Mouse (Mus musculus): Measurements from ENCODE around the gene Rpp25l. TPM values are rescaled to one million over a fixed set of nuclear protein-coding genes. Genes with fewer than 3 reads are reported as not detected.

The Rpp25l gene
- polyA plus RNA-seq, 1 experiment from 2014 or later, result 47.4 TPM

- H3K36me3 ChIP-seq (ENCODE audit: control insufficient read depth, insufficient read depth), result peaks cover 9% of the 10 kb centered on the region
- H3K9me3 ChIP-seq (ENCODE audit: control insufficient read depth), result no peaks in the 10 kb centered on the region
- under 1% methylated on average over 56 of the region's 57 CpGs for WGBS
- peak; percentile 79 for ATAC-seq
- peak within 1 kb of the TSS; percentile 72 for H3K4me3 ChIP-seq (ENCODE audit: low read depth, low read length)
- no peaks in the 10 kb centered on the region for H3K27me3 ChIP-seq (replicated peaks; ENCODE audit: control insufficient read depth, insufficient read depth, low read length)
- TF ChIP-seq CTCF (IDR thresholded peaks at IDR 0.05; ENCODE audit: low read depth), result peak; percentile 92
- peak within 1 kb of the TSS; percentile 82 for H3K9ac ChIP-seq (ENCODE audit: low read depth, low read length)
- 0 out of 2 replicates have a peak, but pooled peaks cover 3% of the 10 kb centered on the region for H3K4me1 ChIP-seq (replicated peaks; ENCODE audit: control insufficient read depth, insufficient read depth, low read length)
- peak within 1 kb of the TSS; percentile 88 for H3K4me2 ChIP-seq (replicated peaks; ENCODE audit: low read depth)
- peak within 1 kb of the TSS; percentile 94 for H3K27ac ChIP-seq (ENCODE audit: low read depth, low read length)
Measured at GRCm38 (mm10) chr4:41755338-41756305, 42.3 kb upstream of the Rpp25l start, which contains the start of gene Sigmar1. Gene Sigmar1 (minus strand): TSS chr4:41756157.

GRCm38 (mm10) chr4:41754797-41755337 lies 41.5 kb upstream of the Rpp25l start, which contains the start of gene Galt:
Gene Galt (plus strand): TSS chr4:41755228.
- Histone ChIP-seq H3K36me3 (ENCODE audit: control insufficient read depth, insufficient read depth) (peaks cover 9% of the 10 kb centered on the region), H3K4me1 (replicated peaks; ENCODE audit: control insufficient read depth, insufficient read depth, low read length) (0 out of 2 replicates have a peak, but pooled peaks cover under 1% of the 10 kb centered on the region), H3K27me3 (replicated peaks; ENCODE audit: control insufficient read depth, insufficient read depth, low read length) (no peaks in the 10 kb centered on the region), H3K27ac (ENCODE audit: low read depth, low read length) (peak within 1 kb of the TSS; percentile 94), H3K4me2 (replicated peaks; ENCODE audit: low read depth) (peak within 1 kb of the TSS; percentile 88), H3K9me3 (ENCODE audit: control insufficient read depth) (no peaks in the 10 kb centered on the region), H3K9ac (ENCODE audit: low read depth, low read length) (peak within 1 kb of the TSS; percentile 82), H3K4me3 (ENCODE audit: low read depth, low read length) (peak within 1 kb of the TSS; percentile 72)
- ATAC-seq, result peak; percentile 66
- no peak for TF ChIP-seq CTCF (IDR thresholded peaks at IDR 0.05; ENCODE audit: low read depth)
- 10% methylated on average over 14 of the region's 14 CpGs for WGBS

- 69% methylated on average over 1 of the region's 1 CpGs for WGBS
Measured at GRCm38 (mm10) chr4:41745021-41745420, 31.7 kb upstream of the Rpp25l start.

GRCm38 (mm10) chr4:41744131-41744530 lies 30.8 kb upstream of the Rpp25l start:
- H3K4me2 ChIP-seq (replicated peaks; ENCODE audit: low read depth), result no peak overlapping the region
- H3K27me3 ChIP-seq (replicated peaks; ENCODE audit: control insufficient read depth, insufficient read depth, low read length), result no peaks in the 10 kb centered on the region
- peaks cover 8% of the 10 kb centered on the region; the same call in 1 of the 2 replicates for H3K4me1 ChIP-seq (replicated peaks; ENCODE audit: control insufficient read depth, insufficient read depth, low read length)
- no peak overlapping the region for H3K9ac ChIP-seq (ENCODE audit: low read depth, low read length)
- no peaks in the 10 kb centered on the region for H3K36me3 ChIP-seq (ENCODE audit: control insufficient read depth, insufficient read depth)
- 63% methylated on average over 2 of the region's 2 CpGs for WGBS
- no peak for ATAC-seq
- H3K9me3 ChIP-seq (ENCODE audit: control insufficient read depth), result 0 out of 2 replicates have a peak, but pooled peaks cover 2% of the 10 kb centered on the region
- TF ChIP-seq CTCF (IDR thresholded peaks at IDR 0.05; ENCODE audit: low read depth), result no peak
- H3K27ac ChIP-seq (ENCODE audit: low read depth, low read length), result no peak overlapping the region
- no peak overlapping the region for H3K4me3 ChIP-seq (ENCODE audit: low read depth, low read length)

More at GRCm38 (mm10) chr4:41745021-41745420, 31.7 kb upstream of the Rpp25l start:
- TF ChIP-seq CTCF (IDR thresholded peaks at IDR 0.05; ENCODE audit: low read depth), result no peak
- no peak overlapping the region for H3K9ac ChIP-seq (ENCODE audit: low read depth, low read length)
- H3K36me3 ChIP-seq (ENCODE audit: control insufficient read depth, insufficient read depth), result no peaks in the 10 kb centered on the region
- H3K4me1 ChIP-seq (replicated peaks; ENCODE audit: control insufficient read depth, insufficient read depth, low read length), result peaks cover 8% of the 10 kb centered on the region; the same call in 1 of the 2 replicates
- no peak overlapping the region for H3K4me2 ChIP-seq (replicated peaks; ENCODE audit: low read depth)
- H3K27ac ChIP-seq (ENCODE audit: low read depth, low read length), result no peak overlapping the region
- H3K9me3 ChIP-seq (ENCODE audit: control insufficient read depth), result 0 out of 2 replicates have a peak, but pooled peaks cover 2% of the 10 kb centered on the region
- H3K4me3 ChIP-seq (ENCODE audit: low read depth, low read length), result no peak overlapping the region
- no peaks in the 10 kb centered on the region for H3K27me3 ChIP-seq (replicated peaks; ENCODE audit: control insufficient read depth, insufficient read depth, low read length)
- no peak for ATAC-seq

GRCm38 (mm10) chr4:41741158-41741560 lies 27.8 kb upstream of the Rpp25l start:
- peak overlapping the region; percentile 96 for H3K4me2 ChIP-seq (replicated peaks; ENCODE audit: low read depth)
- ATAC-seq, result peak; percentile 91
- H3K36me3 ChIP-seq (ENCODE audit: control insufficient read depth, insufficient read depth), result peaks cover 7% of the 10 kb centered on the region; the same call in 1 of the 2 replicates
- peak overlapping the region; percentile 82 for H3K27ac ChIP-seq (ENCODE audit: low read depth, low read length)
- TF ChIP-seq CTCF (IDR thresholded peaks at IDR 0.05; ENCODE audit: low read depth), result peak; percentile 49; the same call in 1 of the 2 replicates
- no peaks in the 10 kb centered on the region for H3K27me3 ChIP-seq (replicated peaks; ENCODE audit: control insufficient read depth, insufficient read depth, low read length)
- H3K9ac ChIP-seq (ENCODE audit: low read depth, low read length), result peak overlapping the region; percentile 57
- peaks cover 8% of the 10 kb centered on the region; the same call in 1 of the 2 replicates for H3K4me1 ChIP-seq (replicated peaks; ENCODE audit: control insufficient read depth, insufficient read depth, low read length)
- under 1% methylated on average over 27 of the region's 27 CpGs for WGBS
- peak overlapping the region; percentile 63 for H3K4me3 ChIP-seq (ENCODE audit: low read depth, low read length)
- 0 out of 2 replicates have a peak, but pooled peaks cover under 1% of the 10 kb centered on the region for H3K9me3 ChIP-seq (ENCODE audit: control insufficient read depth)
